Mouse (Mus musculus) myocyte (in vitro differentiated cells): ENCODE data around the gene Syt13. TPM values are rescaled to one million over a fixed set of nuclear protein-coding genes. Genes with fewer than 3 reads are reported as not detected.

Source experiments
- H3K27me3 ChIP-seq: one replicate; pipeline ENCODE4 v1.6.1; 2011; ENCODE audit not compliant: control insufficient read depth, insufficient read depth, insufficient read length
- H3K36me3 ChIP-seq: one replicate; pipeline ENCODE4 v1.6.1; 2011; ENCODE audit not compliant: control insufficient read depth, insufficient read depth
- H3K4me2 ChIP-seq: one replicate; pipeline ENCODE4 v1.6.1; 2011; ENCODE audit warnings: low read depth, control low read depth
- H3K4me3 ChIP-seq: one replicate; pipeline ENCODE4 v1.5.1; 2011; ENCODE audit warnings: mild to moderate bottlenecking, control low read depth, moderate library complexity
- H3K79me2 ChIP-seq: one replicate; pipeline ENCODE4 v1.6.1; 2011; ENCODE audit not compliant: control insufficient read depth, insufficient read depth
- H3ac ChIP-seq: one replicate; pipeline ENCODE4 v1.6.1; 2011; ENCODE audit not compliant: control insufficient read depth, insufficient read length
- CEBPB ChIP-seq: IDR thresholded peaks from 2 replicates; pipeline ENCODE4 v1.6.1; 2011; ENCODE audit warnings: mild to moderate bottlenecking, moderate library complexity; ENCODE audit not compliant: poor library complexity, insufficient read depth, severe bottlenecking
- E2F4 ChIP-seq: IDR thresholded peaks from one replicate; pipeline ENCODE4 v1.6.1; 2011; ENCODE audit warnings: mild to moderate bottlenecking, control low read depth, moderate library complexity; ENCODE audit not compliant: insufficient read depth
- MAX ChIP-seq: IDR thresholded peaks from one replicate; pipeline ENCODE4 v1.6.1; 2011; ENCODE audit warnings: low read depth, mild to moderate bottlenecking, control low read depth
- MYOD1 ChIP-seq, 3 experiments: IDR thresholded peaks; one replicate each; pipeline ENCODE4 v1.6.1; 2011; ENCODE audit warnings: control low read depth in 2 of 3, low read depth in 2 of 3, mild to moderate bottlenecking in 2 of 3, moderate library complexity in 1 of 3; ENCODE audit not compliant: insufficient read length in 2 of 3, control insufficient read depth in 1 of 3
- MYOG ChIP-seq, 3 experiments: IDR thresholded peaks; one replicate each; pipeline ENCODE4 v1.6.1; 2011; ENCODE audit warnings: control low read depth in 2 of 3, low read depth in 2 of 3, mild to moderate bottlenecking in 2 of 3; ENCODE audit not compliant: insufficient read length in 2 of 3, control insufficient read depth in 1 of 3, insufficient read depth in 1 of 3
- POLR2A ChIP-seq: IDR thresholded peaks from one replicate; pipeline ENCODE4 v1.6.1; 2011; ENCODE audit warnings: low read depth, mild to moderate bottlenecking, control low read depth, moderate library complexity; ENCODE audit not compliant: insufficient read length
- POLR2AphosphoS2 ChIP-seq: IDR thresholded peaks from one replicate; pipeline ENCODE4 v1.6.1; 2011; ENCODE audit warnings: low read depth, control low read depth; ENCODE audit not compliant: insufficient read length
- REST ChIP-seq: IDR thresholded peaks from one replicate; pipeline ENCODE4 v1.6.1; 2011; ENCODE audit warnings: mild to moderate bottlenecking, control low read depth, moderate library complexity; ENCODE audit not compliant: insufficient read depth, insufficient read length
- SRF ChIP-seq: IDR thresholded peaks from one replicate; pipeline ENCODE4 v1.6.1; 2011; ENCODE audit warnings: low read depth; ENCODE audit not compliant: control insufficient read depth, insufficient read length
- TCF12 ChIP-seq: IDR thresholded peaks from one replicate; pipeline ENCODE4 v1.6.1; 2011; ENCODE audit warnings: mild to moderate bottlenecking, control low read depth; ENCODE audit not compliant: poor library complexity, insufficient read depth, severe bottlenecking
- TCF3 ChIP-seq: IDR thresholded peaks from one replicate; pipeline ENCODE4 v1.6.1; 2011; ENCODE audit warnings: low read depth, control low read depth; ENCODE audit not compliant: insufficient read length
- USF1 ChIP-seq: IDR thresholded peaks from one replicate; pipeline ENCODE4 v1.6.1; 2011; ENCODE audit warnings: low read depth, mild to moderate bottlenecking, control low read depth, moderate library complexity
- polyA plus RNA-seq: library from polyadenylated mRNA; unstranded; fragments of >200 nt; fragmentation: generic; extraction: Trizol; gene quantifications from one replicate; pipeline ENCODE4 v1.2.1, GENCODE M21; 2012; ENCODE audit warnings: missing spikeins

Syt13 gene
- polyA plus RNA-seq, 1 experiment: 49.7 TPM

- no peak overlapping the region for H3ac ChIP-seq
- peaks cover 11% of the 10 kb centered on the region for H3K27me3 ChIP-seq
- H3K79me2 ChIP-seq: no peaks in the 10 kb centered on the region
- TF ChIP-seq SRF: no peak
- TF ChIP-seq TCF12: no peak
- TF ChIP-seq POLR2AphosphoS2: no peak
- no peak for TF ChIP-seq MYOG (IDR thresholded peaks at IDR 0.05; ENCODE audit: control insufficient read depth in 1 of 3, insufficient read depth in 1 of 3, insufficient read length in 2 of 3, low read depth in 2 of 3)
- no peak for TF ChIP-seq CEBPB
- no peak for TF ChIP-seq TCF3
- TF ChIP-seq USF1: no peak
- no peak for TF ChIP-seq REST
- TF ChIP-seq MYOD1 (IDR thresholded peaks at IDR 0.05; ENCODE audit: control insufficient read depth in 1 of 3, insufficient read length in 2 of 3, low read depth in 2 of 3): no peak
- TF ChIP-seq E2F4: no peak
- TF ChIP-seq POLR2A: no peak
- no peak for TF ChIP-seq MAX
- H3K4me3 ChIP-seq: no peak overlapping the region
- no peaks in the 10 kb centered on the region for H3K36me3 ChIP-seq
- no peak overlapping the region for H3K4me2 ChIP-seq
Observed at GRCm38 (mm10) chr2:92884976-92885375, 29.9 kb upstream of the Syt13 start.

GRCm38 (mm10) chr2:92886862-92887261 is 28.0 kb upstream of the Syt13 start:
- H3K79me2 ChIP-seq: no peaks in the 10 kb centered on the region
- no peaks in the 10 kb centered on the region for H3K36me3 ChIP-seq
- H3K27me3 ChIP-seq: peaks cover 10% of the 10 kb centered on the region
- no peak for TF ChIP-seq MAX
- no peak overlapping the region for H3K4me2 ChIP-seq
- no peak overlapping the region for H3ac ChIP-seq
- no peak overlapping the region for H3K4me3 ChIP-seq

- H3ac ChIP-seq: no peak overlapping the region
- no peaks in the 10 kb centered on the region for H3K79me2 ChIP-seq
- TF ChIP-seq CEBPB (no peak), TCF12 (no peak), MAX (no peak), USF1 (no peak), E2F4 (no peak), SRF (no peak), POLR2A (no peak), POLR2AphosphoS2 (no peak), MYOD1 (IDR thresholded peaks at IDR 0.05; ENCODE audit: control insufficient read depth in 1 of 3, insufficient read length in 2 of 3, low read depth in 2 of 3) (no peak), MYOG (IDR thresholded peaks at IDR 0.05; ENCODE audit: control insufficient read depth in 1 of 3, insufficient read depth in 1 of 3, insufficient read length in 2 of 3, low read depth in 2 of 3) (no peak)
- H3K4me2 ChIP-seq: no peak overlapping the region
- peaks cover 27% of the 10 kb centered on the region for H3K27me3 ChIP-seq
- H3K4me3 ChIP-seq: no peak overlapping the region
- H3K36me3 ChIP-seq: no peaks in the 10 kb centered on the region
Observed at GRCm38 (mm10) chr2:92892524-92892923, 22.4 kb upstream of the Syt13 start.

- H3K4me3 ChIP-seq: no peak overlapping the region
- H3K36me3 ChIP-seq: no peaks in the 10 kb centered on the region
- no peak overlapping the region for H3K4me2 ChIP-seq
- no peak for TF ChIP-seq MAX
- peak; percentile 60 for TF ChIP-seq USF1
- TF ChIP-seq E2F4: no peak
- peaks cover 7% of the 10 kb centered on the region for H3K27me3 ChIP-seq
- no peaks in the 10 kb centered on the region for H3K79me2 ChIP-seq
- no peak overlapping the region for H3ac ChIP-seq
Observed at GRCm38 (mm10) chr2:92903650-92904049, 11.2 kb upstream of the Syt13 start.

- H3K4me3 ChIP-seq: no peak overlapping the region
- TF ChIP-seq POLR2A (no peak), TCF12 (no peak), USF1 (no peak), CEBPB (no peak), MYOG (IDR thresholded peaks at IDR 0.05; ENCODE audit: control insufficient read depth in 1 of 3, insufficient read depth in 1 of 3, insufficient read length in 2 of 3, low read depth in 2 of 3) (no peak), SRF (no peak), E2F4 (no peak), TCF3 (no peak), MYOD1 (IDR thresholded peaks at IDR 0.05; ENCODE audit: control insufficient read depth in 1 of 3, insufficient read length in 2 of 3, low read depth in 2 of 3) (no peak), POLR2AphosphoS2 (no peak), MAX (no peak), REST (no peak)
- no peak overlapping the region for H3ac ChIP-seq
- no peaks in the 10 kb centered on the region for H3K36me3 ChIP-seq
- no peaks in the 10 kb centered on the region for H3K79me2 ChIP-seq
- peaks cover 7% of the 10 kb centered on the region for H3K27me3 ChIP-seq
- no peak overlapping the region for H3K4me2 ChIP-seq
Observed at GRCm38 (mm10) chr2:92904307-92904859, 10.5 kb upstream of the Syt13 start.
